In genomic region chr7:37006921-37007320, GRCm38 (mm10) we compare ENCODE assay signal across 11 mouse cellular contexts.
DNase-seq lines count a peak whose midpoint lies in the region; ATAC-seq lines count a peak whose summit lies in the region.
"Had no signal": no experiment of that assay in that cellular context is flagged by ENCODE, and none has a peak within 500 bp of the region (broad histone marks: within the 10 kb centered on the region; RNA-seq: fewer than 3 reads in every experiment).

No protein-coding gene starts in this region.

- WGBS in embryonic facial prominence, embryonic 10.5 days = 54% methylated on average over 10 of the region's 10 CpGs
- 67% methylated on average over 10 of the region's 10 CpGs for WGBS in liver, embryonic 12.5 days (ENCODE audit: insufficient replicate concordance)

- no peak overlapping the region for H3K4me3 ChIP-seq in embryonic facial prominence, embryonic 10.5 days
- H3K4me3 ChIP-seq in liver, embryonic 12.5 days = no peak overlapping the region
- H3K4me3 ChIP-seq: midbrain, embryonic 12.5 days had no signal

- H3K36me3 ChIP-seq in embryonic facial prominence, embryonic 10.5 days (replicated peaks) = no peaks in the 10 kb centered on the region
- no peaks in the 10 kb centered on the region for H3K36me3 ChIP-seq in liver, embryonic 12.5 days
- H3K36me3 ChIP-seq: midbrain, embryonic 12.5 days had no signal

- peak; percentile 27 for DNase-seq in embryo, embryonic 10.5 days (ENCODE audit: low spot score)
- no peak for DNase-seq in embryo, embryonic 9.5 days (ENCODE audit: extremely low spot score)
- peak; percentile 14 to 28 for DNase-seq in kidney, postnatal 25 days
- no peak for DNase-seq in kidney, adult 11 months
- DNase-seq in embryonic facial prominence, embryonic 10.5 days (ENCODE audit: low spot score) = peak; percentile 50
- peak; percentile 32 to 48 for DNase-seq in gastrocnemius, postnatal 36 days
- no peak for DNase-seq in right cerebral cortex, postnatal 10 days (ENCODE audit: low spot score in 2 of 2)
- DNase-seq: spleen, adult 18-20 months had no signal

- no peaks in the 10 kb centered on the region for H3K9me3 ChIP-seq in embryonic facial prominence, embryonic 10.5 days
- no peaks in the 10 kb centered on the region for H3K9me3 ChIP-seq in liver, embryonic 12.5 days (replicated peaks)
- H3K9me3 ChIP-seq: midbrain, embryonic 12.5 days had no signal

- H3K27ac ChIP-seq in embryonic facial prominence, embryonic 10.5 days (replicated peaks) = no peak overlapping the region
- H3K27ac ChIP-seq in liver, embryonic 12.5 days = no peak overlapping the region
- H3K27ac ChIP-seq: midbrain, embryonic 12.5 days had no signal

- H3K27me3 ChIP-seq in embryonic facial prominence, embryonic 10.5 days (replicated peaks; ENCODE audit: low read depth, poor library complexity, severe bottlenecking) = peaks cover 21% of the 10 kb centered on the region
- H3K27me3 ChIP-seq in liver, embryonic 12.5 days (replicated peaks) = no peaks in the 10 kb centered on the region
- H3K27me3 ChIP-seq: CH12.LX had no signal

- H3K4me1 ChIP-seq in embryonic facial prominence, embryonic 10.5 days = peaks cover 41% of the 10 kb centered on the region
- H3K4me1 ChIP-seq in liver, embryonic 12.5 days = no peaks in the 10 kb centered on the region
- H3K4me1 ChIP-seq: midbrain, embryonic 12.5 days had no signal

- no peak overlapping the region for H3K9ac ChIP-seq in liver, embryonic 12.5 days
- H3K9ac ChIP-seq: midbrain, embryonic 12.5 days had no signal

- ATAC-seq in liver, embryonic 12.5 days = no peak

- intact Hi-C loops in gastrocnemius, postnatal 36 days (cut with DNase I) = no loop called here

- no peak overlapping the region for H3K4me2 ChIP-seq in liver, embryonic 12.5 days
- H3K4me2 ChIP-seq: midbrain, embryonic 12.5 days had no signal

Comparison
In these comparisons a context has a peak if more than half of its experiments do, and no peak if none do; other contexts are left out.
1. DNase-seq: peak in embryo, embryonic 10.5 days (single experiment), kidney, postnatal 25 days (2 of 2), embryonic facial prominence, embryonic 10.5 days (single experiment) and gastrocnemius, postnatal 36 days (2 of 2); none in embryo, embryonic 9.5 days (single experiment), kidney, adult 11 months (single experiment) and right cerebral cortex, postnatal 10 days (0 of 2).